Mouse (Mus musculus) spleen, postnatal 36 days (tissue): ENCODE measurements at regions not wholly inside any gene's neighbourhood (a gene's known extent, or its start where the extent isn't known, plus 50 kb on each side); places are given as distances from the start of the nearest gene placed in this dataset.

Source experiments
- DNase-seq, 2 experiments: peaks; one replicate each; pipeline ENCODE4 v3.0.0; 2022; ENCODE audit warnings: low spot score in 2 of 2, mixed read lengths in 1 of 2

DNA sequence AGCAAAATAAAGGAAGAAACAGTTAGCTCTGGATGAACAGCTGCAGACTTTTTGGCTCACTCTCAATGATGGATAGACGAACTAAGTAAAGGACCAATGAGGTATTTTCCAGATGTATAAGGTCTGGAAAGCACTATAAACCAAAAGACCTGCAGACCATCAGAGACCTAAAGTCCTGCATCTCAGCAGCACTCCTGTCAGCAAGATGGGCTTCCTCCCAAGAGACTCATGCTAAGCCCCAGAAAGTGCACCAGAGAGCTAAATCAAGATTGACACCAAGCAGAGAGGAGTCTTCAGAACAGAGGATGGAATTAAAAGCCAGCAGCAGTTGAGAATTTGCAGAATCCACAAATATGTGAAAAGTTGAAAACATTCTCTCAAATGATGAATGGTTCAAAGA, 425.2 kb upstream of the Kdm8 start:
- DNase-seq, result no peak

- DNase-seq, result no peak
Measured at GRCm38 (mm10) chr7:125024944-125025343, 419.5 kb upstream of the Kdm8 start.

- DNase-seq, result no peak
Measured at GRCm38 (mm10) chr7:125033778-125034177, 410.7 kb upstream of the Kdm8 start.

GRCm38 (mm10) chr7:125034196-125034595, 410.3 kb upstream of the Kdm8 start:
- DNase-seq, result no peak

GRCm38 (mm10) chr7:125036098-125036991, 408.1 kb upstream of the Kdm8 start:
- no peak for DNase-seq

- DNase-seq, result no peak
Measured at GRCm38 (mm10) chr7:125038840-125039239, 405.6 kb upstream of the Kdm8 start.

GRCm38 (mm10) chr7:125055951-125056625, 388.4 kb upstream of the Kdm8 start:
- DNase-seq, result no peak

DNA sequence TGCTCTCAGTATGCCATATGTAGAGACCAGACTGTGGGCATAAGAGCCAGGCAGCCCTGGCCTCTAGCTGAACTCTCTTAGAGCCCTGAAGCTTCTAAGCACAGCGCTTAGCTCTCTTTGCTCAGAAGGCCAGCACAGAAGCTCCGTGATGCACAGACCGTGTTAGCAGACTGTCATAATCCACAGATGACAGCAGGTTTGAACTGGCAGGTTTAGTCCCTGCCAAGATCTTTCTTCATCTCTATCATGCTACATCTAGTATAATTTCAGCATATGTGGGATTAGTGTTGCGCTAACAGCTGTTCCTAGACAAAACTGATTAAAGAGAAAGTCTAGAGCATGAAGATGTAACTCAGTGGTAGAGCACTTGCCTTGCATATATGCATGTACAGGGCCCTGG, 342.0 kb upstream of the Kdm8 start:
- DNase-seq, result no peak

DNA sequence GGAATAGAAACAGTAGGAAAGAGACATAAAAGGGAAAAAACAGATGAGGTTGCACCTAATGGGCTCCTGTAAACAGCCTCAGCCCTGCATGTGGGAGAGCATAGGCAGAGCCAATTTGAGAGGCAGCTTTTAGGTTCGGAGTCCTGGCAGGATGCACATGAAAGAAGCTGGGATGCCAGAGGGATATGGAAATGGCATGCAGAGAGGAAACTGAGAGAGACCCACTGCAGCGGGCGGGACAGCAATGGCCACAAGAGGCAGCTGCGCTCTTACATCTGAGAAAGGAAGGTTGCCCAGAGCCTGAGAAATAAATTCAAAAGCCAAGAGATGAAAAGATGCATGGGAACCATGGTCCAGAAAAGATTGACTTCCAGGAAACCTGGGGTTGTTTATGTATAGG, 340.5 kb upstream of the Kdm8 start:
- DNase-seq, result no peak

- DNase-seq, result no peak
Measured at GRCm38 (mm10) chr7:125112820-125113273, 331.6 kb upstream of the Kdm8 start.

DNA sequence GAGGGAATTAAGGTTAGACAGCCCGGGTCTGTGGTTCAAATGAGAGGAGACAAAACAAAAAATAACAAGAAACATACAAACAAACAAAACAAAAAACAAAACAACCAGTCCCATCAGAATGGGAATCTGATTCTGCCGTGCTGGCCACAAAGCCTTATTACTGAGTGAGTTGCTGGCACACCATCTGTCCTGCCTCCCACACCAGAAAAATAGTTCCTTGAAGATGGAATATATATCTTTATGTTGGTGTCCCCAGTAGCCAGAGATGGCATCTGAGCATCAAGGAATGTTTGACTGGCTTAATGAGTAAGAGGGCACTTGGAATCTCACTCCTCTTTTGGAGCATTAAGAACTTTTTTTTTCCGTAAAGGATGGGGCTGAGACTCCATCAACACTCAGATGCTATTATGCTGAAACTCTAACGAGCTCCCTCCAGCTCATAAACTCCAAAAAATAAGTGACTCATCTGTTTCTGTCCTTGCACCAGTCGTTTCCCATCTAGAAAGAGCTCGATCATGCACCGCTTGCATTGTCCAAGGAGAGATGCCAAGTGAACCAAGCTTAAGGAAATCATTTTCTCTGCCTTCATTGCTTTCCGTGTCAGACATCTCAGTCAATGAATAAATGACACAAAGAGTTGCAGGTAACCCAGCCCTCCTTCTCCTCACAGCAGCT, 329.0 kb upstream of the Kdm8 start:
- DNase-seq, result no peak

DNA sequence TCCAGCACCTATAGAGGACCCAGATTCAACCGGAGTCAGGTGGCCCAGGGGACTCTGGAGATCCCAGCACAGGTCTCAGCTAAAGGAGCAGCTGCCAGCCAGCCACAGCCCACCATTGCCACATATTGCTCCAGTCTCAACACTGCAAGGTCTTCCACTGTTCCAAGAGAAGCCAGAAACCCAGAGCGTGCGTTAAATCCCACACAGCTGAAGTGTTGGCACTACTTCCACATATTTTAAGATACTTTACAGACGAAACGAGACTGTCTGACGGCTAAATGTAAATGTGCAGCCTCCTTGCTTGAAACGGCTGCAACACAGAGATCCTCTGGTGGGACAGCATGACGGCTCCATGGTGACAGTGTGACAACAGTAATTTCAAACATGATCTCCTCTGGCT, 327.3 kb upstream of the Kdm8 start:
- DNase-seq, result no peak

DNA sequence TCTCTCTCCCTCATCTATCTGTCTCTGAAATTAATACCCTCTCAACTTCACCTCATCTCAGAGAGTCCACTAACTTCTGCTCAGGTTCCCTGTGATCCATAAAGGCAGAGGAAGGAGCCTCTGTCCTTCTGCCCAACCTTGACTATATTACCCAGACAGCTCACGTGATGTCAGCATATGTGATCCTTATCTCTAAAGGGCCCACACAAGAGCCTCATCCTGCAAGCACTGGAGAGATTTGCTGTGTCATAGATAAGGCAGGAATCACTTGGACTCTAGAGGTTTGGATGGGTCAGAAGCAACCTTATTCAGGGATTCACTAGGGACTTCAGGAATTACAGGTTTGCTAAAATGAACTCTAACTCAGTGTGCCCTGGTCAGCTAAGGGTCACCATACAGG, 315.3 kb upstream of the Kdm8 start:
- no peak for DNase-seq

GRCm38 (mm10) chr7:125131968-125132367, 312.5 kb upstream of the Kdm8 start:
- no peak for DNase-seq

DNA sequence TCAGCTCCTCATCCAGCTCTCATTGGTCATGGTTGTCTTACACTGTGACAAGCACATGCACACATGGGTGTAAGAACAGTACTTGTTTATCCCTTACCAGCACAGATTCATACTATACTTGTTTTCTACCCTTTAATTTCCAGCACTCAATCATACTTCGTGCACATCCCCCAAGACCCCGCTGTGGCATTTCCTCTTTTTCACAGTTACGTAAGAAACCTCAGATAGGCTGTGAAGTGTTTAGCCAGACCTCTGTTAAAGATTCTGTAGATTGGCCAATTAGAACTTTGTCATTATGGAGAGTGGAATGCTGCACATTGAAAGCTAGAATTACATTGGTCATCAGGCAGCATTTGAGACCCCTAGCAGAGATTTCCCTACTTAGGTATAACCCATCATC, 305.9 kb upstream of the Kdm8 start:
- DNase-seq, result no peak

- no peak for DNase-seq
Measured at GRCm38 (mm10) chr7:125139196-125139595, 305.3 kb upstream of the Kdm8 start.

DNA sequence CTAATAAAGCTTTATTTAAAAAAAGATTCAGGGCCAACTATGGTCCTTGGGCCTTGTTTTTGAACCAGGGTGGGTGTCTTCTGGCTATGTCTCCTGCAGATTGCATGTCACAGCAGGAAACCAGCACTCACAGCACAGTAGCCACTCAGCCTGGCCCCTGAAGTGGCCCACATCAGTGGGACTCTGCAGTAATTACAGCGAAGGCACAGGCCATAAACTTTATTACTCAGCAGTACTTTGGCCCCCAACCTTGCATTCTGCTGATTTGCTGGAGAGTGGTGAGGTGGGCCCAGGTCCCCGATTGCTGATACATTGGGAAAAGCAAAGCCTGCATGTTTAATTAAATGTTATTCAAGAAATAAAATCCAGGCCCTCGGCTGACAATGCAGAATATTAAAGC, 303.6 kb upstream of the Kdm8 start:
- DNase-seq, result no peak

- no peak for DNase-seq
Measured at GRCm38 (mm10) chr7:125141864-125142263, 302.6 kb upstream of the Kdm8 start.

DNA sequence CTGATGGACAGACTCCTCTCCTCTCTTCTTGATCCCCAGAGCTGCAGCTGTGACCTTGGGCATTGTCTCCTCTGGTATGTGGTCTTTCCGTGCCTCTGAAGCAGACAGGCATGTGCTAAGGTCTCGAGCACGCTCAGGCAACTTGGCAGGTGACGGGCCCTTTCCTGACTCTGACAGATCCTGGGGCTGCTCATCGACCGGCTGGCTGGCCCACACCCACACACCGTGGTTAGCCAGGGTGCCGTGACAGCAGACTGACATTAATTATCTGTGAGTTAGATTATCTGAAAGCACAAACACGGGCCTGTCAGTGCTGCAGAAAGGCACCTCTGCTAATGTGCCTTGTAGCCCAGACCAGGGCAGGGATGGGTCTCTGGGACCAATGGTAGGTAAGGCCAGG, 298.5 kb upstream of the Kdm8 start:
- DNase-seq, result no peak

DNA sequence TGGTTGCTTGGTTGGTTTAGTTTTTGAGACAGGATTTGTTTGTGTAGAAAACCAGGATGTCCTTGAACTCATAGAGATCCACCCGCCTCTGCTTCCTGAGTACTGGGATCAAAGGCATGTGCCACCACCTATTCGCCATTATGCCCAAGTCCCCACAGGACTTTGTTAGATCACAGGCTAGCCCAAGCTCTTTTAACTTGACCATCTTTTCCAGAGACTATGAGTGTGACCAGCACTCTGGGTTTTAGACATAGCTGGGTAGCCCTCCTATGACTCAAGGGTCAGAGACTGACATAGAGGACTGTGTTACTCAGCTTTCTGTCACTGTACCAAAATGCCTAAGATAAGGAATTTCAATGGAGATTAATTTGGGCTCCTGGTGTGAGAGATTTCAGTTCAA, 295.3 kb upstream of the Kdm8 start:
- DNase-seq, result no peak

DNA sequence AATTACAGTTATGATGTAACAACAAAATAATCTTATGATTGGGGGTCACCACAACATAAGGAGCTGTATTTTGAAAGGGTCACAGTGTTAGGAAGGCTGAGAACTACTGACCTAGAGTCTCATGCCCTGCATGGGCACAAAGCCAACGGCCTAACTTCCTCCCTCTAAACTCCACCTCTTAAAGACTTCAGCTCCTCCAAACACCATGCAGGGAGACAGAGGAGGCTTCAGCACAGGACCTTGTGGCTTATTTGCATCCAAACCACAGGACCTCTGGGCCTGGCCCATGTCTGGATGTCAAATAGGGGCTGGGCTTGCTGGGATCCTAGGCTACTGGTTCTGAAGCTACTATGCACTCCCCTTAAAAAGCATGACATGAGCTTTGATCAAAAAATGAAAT, 294.7 kb upstream of the Kdm8 start:
- DNase-seq, result no peak

- DNase-seq, result no peak
Measured at GRCm38 (mm10) chr7:125152281-125152680, 292.2 kb upstream of the Kdm8 start.

DNA sequence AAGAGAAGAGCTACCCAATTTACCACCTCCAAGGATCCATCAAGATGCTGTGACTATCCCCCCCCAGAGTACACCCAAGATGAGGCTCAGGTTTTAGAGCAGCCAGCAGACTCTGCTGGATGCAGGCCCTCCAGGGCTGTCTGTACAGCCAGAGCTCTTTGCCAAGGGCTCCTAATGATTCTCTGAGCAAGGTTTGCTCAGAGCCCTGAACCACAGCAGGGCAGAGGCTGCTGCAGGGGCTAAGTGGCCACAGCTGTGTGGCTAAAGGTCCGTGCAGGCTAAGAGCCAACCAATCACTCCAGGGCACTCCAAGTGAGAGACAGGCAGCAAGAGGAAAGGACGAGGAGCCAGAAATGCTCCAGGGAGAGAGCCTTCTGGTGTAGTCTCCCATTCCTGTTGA, 289.2 kb upstream of the Kdm8 start:
- DNase-seq, result no peak
